14 mouse cellular contexts compared by ENCODE assay signal in genomic region chr7:117658739-117659138, GRCm38 (mm10).
"Had no signal": no experiment of that assay in that cellular context is flagged by ENCODE, and none has a peak within 500 bp of the region (broad histone marks: within the 10 kb centered on the region; RNA-seq: fewer than 3 reads in every experiment).

No protein-coding gene starts in this region.

- DNase-seq: kidney, adult 11 months; kidney, adult 9 months; kidney, postnatal 36 days; layer of hippocampus, postnatal 36 days; left cerebral cortex, postnatal 4 days; lung, adult 18-20 months; retina, postnatal 1 day; right cerebral cortex, postnatal 14 days; thymus, postnatal 14 days had no signal

- H3K27ac ChIP-seq: kidney, postnatal 0 days; limb, embryonic 13.5 days; liver, embryonic 14.5 days; midbrain, embryonic 12.5 days had no signal

- H3K4me3 ChIP-seq: limb, embryonic 13.5 days; midbrain, embryonic 12.5 days had no signal

- H3K36me3 ChIP-seq: midbrain, embryonic 12.5 days had no signal

- ATAC-seq: midbrain, embryonic 16.5 days had no signal

- H3K9ac ChIP-seq: limb, embryonic 13.5 days; liver, embryonic 14.5 days; midbrain, embryonic 12.5 days had no signal

- H3K27me3 ChIP-seq: limb, embryonic 13.5 days; midbrain, embryonic 12.5 days had no signal

- H3K4me1 ChIP-seq: limb, embryonic 13.5 days; midbrain, embryonic 12.5 days had no signal

- H3K4me2 ChIP-seq: limb, embryonic 13.5 days; midbrain, embryonic 12.5 days had no signal

- H3K9me3 ChIP-seq: limb, embryonic 13.5 days; midbrain, embryonic 12.5 days had no signal
